Mouse (Mus musculus) gastrocnemius, adult 8-10 months (tissue): ENCODE data around the gene Kcnn3. TPM values are rescaled to one million over a fixed set of nuclear protein-coding genes. Genes with fewer than 3 reads are reported as not detected.
A peak's percentile ranks its signal among the peaks of the same experiment; 100 is the strongest.

Experiments used
- DNase-seq, 2 experiments: peaks; one replicate each; pipeline ENCODE4 v3.0.0; 2022; ENCODE audit warnings: low spot score in 2 of 2
- total RNA-seq, 4 experiments: library from RNA; stranded (reverse); gene quantifications; 2 replicates each; pipeline ENCODE4 v1.2.4; 2022

Gene Kcnn3
- total RNA-seq, 4 experiments from 2014 or later, result 1.3 to 2.3 (median 1.8) TPM

- no peak for DNase-seq
Observed at GRCm38 (mm10) chr3:89664808-89665207, 144.8 kb downstream of the Kcnn3 start.

GRCm38 (mm10) chr3:89667131-89667530, 147.2 kb downstream of the Kcnn3 start:
- no peak for DNase-seq

- DNase-seq, result no peak
Observed at GRCm38 (mm10) chr3:89671334-89671733, 151.4 kb downstream of the Kcnn3 start.

- no peak for DNase-seq
Observed at GRCm38 (mm10) chr3:89672573-89673317, 152.8 kb downstream of the Kcnn3 start.

GRCm38 (mm10) chr3:89677617-89678016, 157.7 kb downstream of the Kcnn3 start:
- DNase-seq, result no peak

GRCm38 (mm10) chr3:89686031-89686430, 166.1 kb downstream of the Kcnn3 start:
- no peak for DNase-seq

- peak; percentile 51 to 53 for DNase-seq
Observed at GRCm38 (mm10) chr3:89688694-89689581, 169.0 kb downstream of the Kcnn3 start.

GRCm38 (mm10) chr3:89691776-89692175, 171.8 kb downstream of the Kcnn3 start:
- no peak for DNase-seq

GRCm38 (mm10) chr3:89696152-89696821, 176.3 kb downstream of the Kcnn3 start:
- DNase-seq, result no peak

- no peak for DNase-seq
Observed at GRCm38 (mm10) chr3:89698958-89699357, 179.0 kb downstream of the Kcnn3 start.

- DNase-seq, result no peak
Observed at GRCm38 (mm10) chr3:89700461-89700860, 180.5 kb downstream of the Kcnn3 start.

- DNase-seq, result no peak
Observed at GRCm38 (mm10) chr3:89703596-89703995, 183.6 kb downstream of the Kcnn3 start.

- no peak for DNase-seq
Observed at GRCm38 (mm10) chr3:89704064-89704463, 184.1 kb downstream of the Kcnn3 start.

- DNase-seq, result peak; percentile 14
Observed at GRCm38 (mm10) chr3:89714359-89715206, 194.6 kb downstream of the Kcnn3 start, which contains the start of gene Adar. Gene Adar, plus strand, starts transcription at chr3:89715022.

- DNase-seq, result no peak
Observed at GRCm38 (mm10) chr3:89715207-89715966, 195.4 kb downstream of the Kcnn3 start.

GRCm38 (mm10) chr3:89715967-89716256, 195.9 kb downstream of the Kcnn3 start:
- DNase-seq, result no peak

- no peak for DNase-seq
Observed at GRCm38 (mm10) chr3:89722032-89722431, 202.1 kb downstream of the Kcnn3 start.

GRCm38 (mm10) chr3:89723400-89724084, 203.6 kb downstream of the Kcnn3 start:
- no peak for DNase-seq
